Mouse (Mus musculus): ENCODE data around the gene Nphp4. TPM values are rescaled to one million over a fixed set of nuclear protein-coding genes. Genes with fewer than 3 reads are reported as not detected.

The Nphp4 gene
- 3.1 and 3.8 TPM in 2 replicates for polyA plus RNA-seq (2012; rRNA removed)

GRCm38 (mm10) chr4:152476427-152477023 lies at the start of gene Nphp4:
Gene Nphp4, plus strand, starts transcription at chr4:152476706.
- no peak for DNase-seq

GRCm38 (mm10) chr4:152428259-152428658 lies 48.2 kb upstream of the Nphp4 start:
- no peaks in the 10 kb centered on the region for H3K4me1 ChIP-seq (ENCODE audit: control insufficient read depth, insufficient read depth, low read length)
- DNase-seq, result no peak
- H3K4me3 ChIP-seq (replicated peaks; ENCODE audit: extremely low read depth, low read depth, low read length), result no peak overlapping the region
- TF ChIP-seq POLR2A (IDR thresholded peaks at IDR 0.05; ENCODE audit: borderline replicate concordance, extremely low read depth, low read depth, low read length) (no peak), CTCF (IDR thresholded peaks at IDR 0.05; ENCODE audit: insufficient read depth, low read length) (no peak)
- WGBS, result 48% methylated on average over 8 of the region's 8 CpGs

More at GRCm38 (mm10) chr4:152476427-152477023, at the start of gene Nphp4:
- no peak for TF ChIP-seq CTCF (IDR thresholded peaks at IDR 0.05; ENCODE audit: insufficient read depth, low read length)
- TF ChIP-seq POLR2A (IDR thresholded peaks at IDR 0.05; ENCODE audit: borderline replicate concordance, extremely low read depth, low read depth, low read length), result no peak
- H3K4me3 ChIP-seq (replicated peaks; ENCODE audit: extremely low read depth, low read depth, low read length), result peak within 1 kb of the TSS; percentile 97
- 2% methylated on average over 18 of the region's 18 CpGs for WGBS
- H3K4me1 ChIP-seq (ENCODE audit: control insufficient read depth, insufficient read depth, low read length), result no peaks in the 10 kb centered on the region

- peak; percentile 28 for DNase-seq
- 49% methylated on average over 5 of the region's 5 CpGs for WGBS
- Histone ChIP-seq H3K4me1 (ENCODE audit: control insufficient read depth, insufficient read depth, low read length) (no peaks in the 10 kb centered on the region), H3K4me3 (replicated peaks; ENCODE audit: extremely low read depth, low read depth, low read length) (no peak overlapping the region)
- no peak for TF ChIP-seq POLR2A (IDR thresholded peaks at IDR 0.05; ENCODE audit: borderline replicate concordance, extremely low read depth, low read depth, low read length)
- peak; percentile 63 for TF ChIP-seq CTCF (IDR thresholded peaks at IDR 0.05; ENCODE audit: insufficient read depth, low read length)
Measured at GRCm38 (mm10) chr4:152432308-152432707, 44.2 kb upstream of the Nphp4 start.

GRCm38 (mm10) chr4:152434836-152435235 lies 41.7 kb upstream of the Nphp4 start:
- Histone ChIP-seq H3K4me1 (ENCODE audit: control insufficient read depth, insufficient read depth, low read length) (no peaks in the 10 kb centered on the region), H3K4me3 (replicated peaks; ENCODE audit: extremely low read depth, low read depth, low read length) (no peak overlapping the region)
- WGBS, result 14% methylated on average over 9 of the region's 9 CpGs
- TF ChIP-seq CTCF (IDR thresholded peaks at IDR 0.05; ENCODE audit: insufficient read depth, low read length) (peak; percentile 81), POLR2A (IDR thresholded peaks at IDR 0.05; ENCODE audit: borderline replicate concordance, extremely low read depth, low read depth, low read length) (no peak)
- peak; percentile 78 for DNase-seq

- no peaks in the 10 kb centered on the region for H3K4me1 ChIP-seq (ENCODE audit: control insufficient read depth, insufficient read depth, low read length)
- no peak overlapping the region for H3K4me3 ChIP-seq (replicated peaks; ENCODE audit: extremely low read depth, low read depth, low read length)
Measured at GRCm38 (mm10) chr4:152435255-152435654, 41.3 kb upstream of the Nphp4 start.

GRCm38 (mm10) chr4:152440882-152441281 lies 35.6 kb upstream of the Nphp4 start:
- no peak for DNase-seq
- Histone ChIP-seq H3K4me1 (ENCODE audit: control insufficient read depth, insufficient read depth, low read length) (no peaks in the 10 kb centered on the region; the same call in 1 of the 2 replicates), H3K4me3 (replicated peaks; ENCODE audit: extremely low read depth, low read depth, low read length) (no peak overlapping the region)
- 58% methylated on average over 9 of the region's 9 CpGs for WGBS
- TF ChIP-seq POLR2A (IDR thresholded peaks at IDR 0.05; ENCODE audit: borderline replicate concordance, extremely low read depth, low read depth, low read length) (no peak), CTCF (IDR thresholded peaks at IDR 0.05; ENCODE audit: insufficient read depth, low read length) (no peak)

More at GRCm38 (mm10) chr4:152435255-152435654, 41.3 kb upstream of the Nphp4 start:
- peak; percentile 66 for DNase-seq
- TF ChIP-seq POLR2A (IDR thresholded peaks at IDR 0.05; ENCODE audit: borderline replicate concordance, extremely low read depth, low read depth, low read length) (no peak), CTCF (IDR thresholded peaks at IDR 0.05; ENCODE audit: insufficient read depth, low read length) (peak; percentile 81)
- WGBS, result 20% methylated on average over 10 of the region's 10 CpGs

GRCm38 (mm10) chr4:152441536-152441935 lies 35.0 kb upstream of the Nphp4 start:
- no peak for DNase-seq
- H3K4me1 ChIP-seq (ENCODE audit: control insufficient read depth, insufficient read depth, low read length), result no peaks in the 10 kb centered on the region; the same call in 1 of the 2 replicates
- H3K4me3 ChIP-seq (replicated peaks; ENCODE audit: extremely low read depth, low read depth, low read length), result no peak overlapping the region
- no peak for TF ChIP-seq CTCF (IDR thresholded peaks at IDR 0.05; ENCODE audit: insufficient read depth, low read length)
- TF ChIP-seq POLR2A (IDR thresholded peaks at IDR 0.05; ENCODE audit: borderline replicate concordance, extremely low read depth, low read depth, low read length), result no peak
- WGBS, result 37% methylated on average over 9 of the region's 9 CpGs

GRCm38 (mm10) chr4:152446178-152446577 lies 30.3 kb upstream of the Nphp4 start:
- DNase-seq, result no peak
- TF ChIP-seq POLR2A (IDR thresholded peaks at IDR 0.05; ENCODE audit: borderline replicate concordance, extremely low read depth, low read depth, low read length) (no peak), CTCF (IDR thresholded peaks at IDR 0.05; ENCODE audit: insufficient read depth, low read length) (no peak)
- 55% methylated on average over 10 of the region's 10 CpGs for WGBS
- H3K4me1 ChIP-seq (ENCODE audit: control insufficient read depth, insufficient read depth, low read length), result no peaks in the 10 kb centered on the region; the same call in 1 of the 2 replicates
- no peak overlapping the region for H3K4me3 ChIP-seq (replicated peaks; ENCODE audit: extremely low read depth, low read depth, low read length)

GRCm38 (mm10) chr4:152447731-152448665 lies 28.5 kb upstream of the Nphp4 start:
- peak; percentile 11 for DNase-seq
- H3K4me1 ChIP-seq (ENCODE audit: control insufficient read depth, insufficient read depth, low read length), result no peaks in the 10 kb centered on the region; the same call in 1 of the 2 replicates
- TF ChIP-seq CTCF (IDR thresholded peaks at IDR 0.05; ENCODE audit: insufficient read depth, low read length) (no peak), POLR2A (IDR thresholded peaks at IDR 0.05; ENCODE audit: borderline replicate concordance, extremely low read depth, low read depth, low read length) (no peak)
- 63% methylated on average over 22 of the region's 22 CpGs for WGBS
- peak overlapping the region; percentile 10 for H3K4me3 ChIP-seq (replicated peaks; ENCODE audit: extremely low read depth, low read depth, low read length)
